Mouse (Mus musculus) heart, embryonic 12.5 days (tissue): ENCODE measurements around the gene Rab6b. TPM values are rescaled to one million over a fixed set of nuclear protein-coding genes. Genes with fewer than 3 reads are reported as not detected.
A peak's percentile ranks its signal among the peaks of the same experiment; 100 is the strongest.

Source experiments
- ATAC-seq: fragments of 200-750 bp; cut with Nextera tagmentation; 2 replicates; pipeline ENCODE4 v1.8.0; 2017; ENCODE audit warnings: moderate TSS enrichment, moderate library complexity; ENCODE audit not compliant: insufficient number of reproducible peaks, low FRiP score
- H3K27ac ChIP-seq: fragments of 300-500 bp; sonication (generic); 2 replicates; pipeline ENCODE4 v1.5.1; 2016; ENCODE audit warnings: mild to moderate bottlenecking, moderate library complexity; ENCODE audit not compliant: poor library complexity, severe bottlenecking
- H3K27me3 ChIP-seq: fragments of 300-500 bp; sonication (generic); replicated peaks from 2 replicates; pipeline ENCODE4 v1.6.1; 2016; ENCODE audit warnings: mild to moderate bottlenecking, moderate library complexity
- H3K36me3 ChIP-seq: fragments of 300-500 bp; sonication (generic); 2 replicates; pipeline ENCODE4 v1.6.1; 2016; ENCODE audit warnings: mild to moderate bottlenecking, moderate library complexity
- H3K4me1 ChIP-seq: fragments of 300-500 bp; sonication (generic); replicated peaks from 2 replicates; pipeline ENCODE4 v1.6.1; 2016; ENCODE audit warnings: mild to moderate bottlenecking
- H3K4me2 ChIP-seq: fragments of 300-500 bp; sonication (generic); 2 replicates; pipeline ENCODE4 v1.6.1; 2016; ENCODE audit warnings: mild to moderate bottlenecking, moderate library complexity
- H3K4me3 ChIP-seq: fragments of 300-500 bp; sonication (generic); 2 replicates; pipeline ENCODE4 v1.5.1; 2016; ENCODE audit warnings: mild to moderate bottlenecking
- H3K9ac ChIP-seq: fragments of 300-500 bp; sonication (generic); 2 replicates; pipeline ENCODE4 v1.6.1; 2016; ENCODE audit warnings: mild to moderate bottlenecking, moderate library complexity
- H3K9me3 ChIP-seq: fragments of 300-500 bp; sonication (generic); replicated peaks from 2 replicates; pipeline ENCODE4 v1.6.1; 2016; ENCODE audit warnings: mild to moderate bottlenecking, moderate library complexity
- WGBS: fragments of 180-500 bp; shearing (Covaris S2); methylation state at CpG from one replicate; pipeline ENCODE4 v1.1.7; 2016; 5-methylcytosine and 5-hydroxymethylcytosine counted together
- polyA plus RNA-seq: library from polyadenylated mRNA; unstranded; fragments of >200 nt; fragmentation: Nextera tagmentation; extraction: Ambion mirVana; gene quantifications from 2 replicates; pipeline ENCODE4 v1.2.1, GENCODE M21; 2016

The Rab6b gene
- polyA plus RNA-seq, result 3.0 and 3.2 TPM in 2 replicates

GRCm38 (mm10) chr9:103111621-103112470 lies at the start of gene Rab6b:
Gene Rab6b, plus strand, starts transcription at chr9:103111787.
- peak; percentile 72 for ATAC-seq

DNA sequence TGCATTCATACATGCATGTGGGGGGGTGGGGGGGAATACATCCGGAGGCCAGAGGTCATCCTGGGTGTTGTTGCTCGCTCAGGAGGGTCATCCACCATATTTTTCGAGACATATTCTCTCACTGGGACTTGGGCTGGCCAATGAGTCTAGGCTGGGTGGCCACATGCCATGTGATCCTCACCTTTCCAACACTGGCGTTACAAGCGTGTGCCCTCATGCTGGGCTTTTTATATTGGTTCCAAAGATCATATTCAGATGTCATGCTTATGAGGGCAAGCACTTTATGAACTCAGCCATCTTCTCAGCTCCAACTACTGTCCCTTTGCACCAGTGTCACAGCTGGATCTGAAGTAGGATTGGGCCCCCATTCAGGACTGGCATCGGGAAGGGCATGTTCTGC lies 48.0 kb upstream of the Rab6b start:
- Histone ChIP-seq H3K27me3 (no peaks in the 10 kb centered on the region), H3K4me3 (no peak overlapping the region), H3K27ac (no peak overlapping the region), H3K36me3 (no peaks in the 10 kb centered on the region), H3K4me1 (no peaks in the 10 kb centered on the region), H3K9me3 (no peaks in the 10 kb centered on the region), H3K9ac (no peak overlapping the region), H3K4me2 (no peak overlapping the region)
- 85% methylated on average over 6 of the region's 6 CpGs for WGBS
- no peak for ATAC-seq

More at GRCm38 (mm10) chr9:103111621-103112470, at the start of gene Rab6b:
- Histone ChIP-seq H3K4me3 (peak within 1 kb of the TSS; percentile 70), H3K27ac (no peak within 1 kb of the TSS), H3K9ac (peak within 1 kb of the TSS; percentile 76), H3K36me3 (no peaks in the 10 kb centered on the region), H3K27me3 (peaks cover 54% of the 10 kb centered on the region), H3K4me2 (peak within 1 kb of the TSS; percentile 82), H3K9me3 (no peaks in the 10 kb centered on the region), H3K4me1 (peaks cover 26% of the 10 kb centered on the region)
- under 1% methylated on average over 53 of the region's 81 CpGs for WGBS

- H3K4me1 ChIP-seq, result no peaks in the 10 kb centered on the region
- H3K9ac ChIP-seq, result no peak overlapping the region
- H3K9me3 ChIP-seq, result no peaks in the 10 kb centered on the region
- H3K4me3 ChIP-seq, result no peak overlapping the region
- no peaks in the 10 kb centered on the region for H3K27me3 ChIP-seq
- no peak overlapping the region for H3K27ac ChIP-seq
- ATAC-seq, result no peak
- no peaks in the 10 kb centered on the region for H3K36me3 ChIP-seq
- no peak overlapping the region for H3K4me2 ChIP-seq
- WGBS, result 70% methylated on average over 8 of the region's 8 CpGs
These were observed 44.7 kb upstream of the Rab6b start for GRCm38 (mm10) chr9:103066845-103067244.

- 83% methylated on average over 11 of the region's 11 CpGs for WGBS
- no peaks in the 10 kb centered on the region for H3K27me3 ChIP-seq
- ATAC-seq, result no peak
These were observed 43.9 kb upstream of the Rab6b start for GRCm38 (mm10) chr9:103067651-103068050.

GRCm38 (mm10) chr9:103068769-103069168 lies 42.8 kb upstream of the Rab6b start:
- Histone ChIP-seq H3K4me2 (no peak overlapping the region), H3K36me3 (no peaks in the 10 kb centered on the region), H3K27me3 (no peaks in the 10 kb centered on the region), H3K9me3 (no peaks in the 10 kb centered on the region), H3K4me1 (no peaks in the 10 kb centered on the region), H3K27ac (no peak overlapping the region), H3K9ac (no peak overlapping the region), H3K4me3 (no peak overlapping the region)
- 82% methylated on average over 8 of the region's 8 CpGs for WGBS
- no peak for ATAC-seq

More at GRCm38 (mm10) chr9:103067651-103068050, 43.9 kb upstream of the Rab6b start:
- H3K4me1 ChIP-seq, result no peaks in the 10 kb centered on the region
- no peak overlapping the region for H3K4me3 ChIP-seq
- no peak overlapping the region for H3K4me2 ChIP-seq
- H3K9ac ChIP-seq, result no peak overlapping the region
- H3K27ac ChIP-seq, result no peak overlapping the region
- no peaks in the 10 kb centered on the region for H3K36me3 ChIP-seq
- H3K9me3 ChIP-seq, result no peaks in the 10 kb centered on the region

DNA sequence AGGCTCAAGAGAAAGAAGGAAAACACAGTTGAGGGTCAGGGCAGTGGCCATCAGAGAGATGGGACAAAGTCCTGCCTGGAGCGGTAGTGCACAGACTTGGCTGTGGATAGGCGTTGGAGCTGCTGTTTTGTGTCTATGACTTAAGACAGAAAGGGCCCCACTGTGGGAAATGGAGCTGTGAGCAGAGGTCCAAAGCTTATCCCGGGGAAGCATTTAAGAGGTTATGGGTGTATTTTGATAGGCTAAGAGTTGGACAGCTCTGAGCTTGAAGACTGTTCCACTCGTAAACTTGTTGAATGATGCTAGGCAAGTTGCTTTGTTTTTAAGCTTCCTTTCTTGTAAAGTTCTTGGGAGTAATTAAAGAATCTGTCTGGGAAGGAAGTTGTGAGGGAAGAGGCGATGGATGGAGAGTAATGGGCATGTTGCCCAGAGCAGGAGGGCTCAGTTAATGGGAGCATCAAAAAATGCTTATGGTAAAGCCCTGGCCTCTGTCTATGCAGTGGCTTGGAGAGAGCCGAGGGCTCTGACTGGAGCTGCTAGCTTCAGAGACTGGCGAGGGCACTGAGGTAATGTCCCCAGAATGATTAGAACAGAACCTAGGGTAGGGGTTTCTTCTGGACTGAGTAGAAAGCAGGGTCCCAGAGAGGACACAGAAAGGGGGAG lies 39.9 kb upstream of the Rab6b start:
- ATAC-seq, result no peak
- H3K27me3 ChIP-seq, result no peaks in the 10 kb centered on the region

DNA sequence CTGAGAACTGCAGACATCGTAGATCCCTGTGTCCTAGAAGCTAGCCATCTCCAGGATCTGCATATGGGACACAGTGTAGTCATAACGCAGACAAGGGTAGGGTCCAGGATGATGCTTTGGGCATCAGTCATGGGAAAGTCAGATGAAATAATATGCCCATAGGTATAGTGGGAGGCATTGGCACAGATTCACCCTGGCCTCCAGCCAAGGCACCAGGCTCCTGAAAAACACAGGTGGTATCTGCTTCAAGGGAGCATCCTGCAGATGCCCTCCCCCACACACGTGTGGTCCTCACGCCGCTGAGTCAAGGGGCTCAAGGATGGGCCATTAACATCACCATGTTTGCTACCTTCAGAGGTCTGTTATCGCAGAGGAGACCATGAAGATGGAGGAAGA lies 39.4 kb upstream of the Rab6b start:
- no peak for ATAC-seq
- no peak overlapping the region for H3K9ac ChIP-seq
- H3K4me2 ChIP-seq, result no peak overlapping the region
- no peaks in the 10 kb centered on the region for H3K27me3 ChIP-seq
- H3K4me3 ChIP-seq, result no peak overlapping the region
- H3K4me1 ChIP-seq, result 0 out of 2 replicates have a peak, but pooled peaks cover under 1% of the 10 kb centered on the region
- no peak overlapping the region for H3K27ac ChIP-seq
- H3K9me3 ChIP-seq, result peaks cover 5% of the 10 kb centered on the region; the same call in 1 of the 2 replicates
- peaks cover 6% of the 10 kb centered on the region; the same call in 1 of the 2 replicates for H3K36me3 ChIP-seq
- 83% methylated on average over 6 of the region's 6 CpGs for WGBS

More for the DNA sequence above, 39.9 kb upstream of the Rab6b start:
- Histone ChIP-seq H3K9ac (no peak overlapping the region), H3K9me3 (peaks cover 5% of the 10 kb centered on the region; the same call in 1 of the 2 replicates), H3K4me1 (no peaks in the 10 kb centered on the region), H3K4me2 (no peak overlapping the region), H3K27ac (no peak overlapping the region), H3K4me3 (no peak overlapping the region), H3K36me3 (peaks cover 6% of the 10 kb centered on the region; the same call in 1 of the 2 replicates)
- 60% methylated on average over 7 of the region's 7 CpGs for WGBS

GRCm38 (mm10) chr9:103072926-103073515 lies 38.6 kb upstream of the Rab6b start:
- Histone ChIP-seq H3K4me2 (no peak overlapping the region), H3K27ac (no peak overlapping the region), H3K4me1 (0 out of 2 replicates have a peak, but pooled peaks cover 5% of the 10 kb centered on the region), H3K9me3 (peaks cover 5% of the 10 kb centered on the region; the same call in 1 of the 2 replicates), H3K27me3 (no peaks in the 10 kb centered on the region), H3K36me3 (peaks cover 6% of the 10 kb centered on the region; the same call in 1 of the 2 replicates), H3K9ac (no peak overlapping the region), H3K4me3 (no peak overlapping the region)
- no peak for ATAC-seq
- WGBS, result 65% methylated on average over 11 of the region's 11 CpGs

DNA sequence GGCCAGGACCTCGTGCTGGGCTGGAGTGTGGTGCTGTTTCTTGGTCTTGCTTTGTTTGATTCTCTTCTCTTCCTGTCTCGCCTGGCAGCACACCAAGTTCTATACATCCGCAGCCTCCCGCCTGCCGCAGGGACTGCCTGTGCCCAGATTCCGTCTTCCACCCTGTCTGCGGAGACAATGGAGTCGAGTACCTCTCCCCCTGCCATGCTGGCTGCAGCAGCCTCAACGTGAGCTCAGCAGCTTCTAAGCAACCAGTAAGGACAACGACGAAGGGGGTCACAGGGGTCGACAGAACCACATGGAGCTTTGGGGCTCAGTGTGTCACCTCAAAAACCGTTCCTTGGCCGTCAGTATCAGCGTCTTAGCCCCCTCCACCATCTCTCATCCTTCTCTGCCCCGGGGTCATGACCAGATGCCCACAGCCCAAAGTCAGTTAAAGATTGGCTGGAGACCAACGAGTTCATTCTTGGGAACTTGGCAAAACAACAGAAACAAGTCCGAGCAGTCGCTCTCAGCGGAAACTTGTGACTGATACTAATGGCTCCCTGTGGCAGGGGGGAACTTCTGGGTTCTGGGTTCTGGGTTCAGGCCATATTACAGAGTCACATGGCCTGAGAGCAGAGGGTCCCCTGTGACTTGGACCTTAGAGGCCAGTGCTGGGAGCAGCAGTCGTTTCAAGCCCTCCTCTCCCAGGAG lies 34.6 kb upstream of the Rab6b start:
- ATAC-seq, result peak; percentile 62
- H3K27ac ChIP-seq, result no peak overlapping the region
- WGBS, result 68% methylated on average over 21 of the region's 21 CpGs

DNA sequence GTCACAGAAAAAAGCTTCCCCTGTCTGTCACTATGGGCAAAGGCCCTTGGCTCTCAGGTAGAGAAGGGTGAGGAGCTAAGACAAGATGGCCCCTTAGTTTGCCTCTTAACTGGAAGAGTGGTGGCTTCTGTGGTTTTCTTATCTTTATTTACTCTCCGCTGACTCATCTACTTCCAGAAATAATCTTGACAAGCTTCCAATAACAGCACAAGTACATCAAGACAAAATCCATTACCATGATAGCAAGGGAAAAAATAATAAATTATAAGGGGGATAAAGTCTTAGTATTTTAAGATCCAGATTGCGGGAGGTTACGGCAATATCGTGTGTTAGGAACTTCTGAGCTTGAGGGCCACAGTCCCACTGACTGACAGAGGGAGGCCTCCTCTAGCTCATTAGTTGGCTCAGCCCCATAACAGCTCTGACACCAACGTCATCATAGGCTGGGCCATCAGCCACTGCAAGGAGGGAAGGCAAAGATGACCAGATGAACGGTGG lies 33.3 kb upstream of the Rab6b start:
- WGBS, result 69% methylated on average over 6 of the region's 6 CpGs
- 0 out of 2 replicates have a peak, but pooled peaks cover 5% of the 10 kb centered on the region for H3K4me1 ChIP-seq
- H3K27ac ChIP-seq, result no peak overlapping the region
- H3K27me3 ChIP-seq, result no peaks in the 10 kb centered on the region
- H3K9me3 ChIP-seq, result peaks cover 5% of the 10 kb centered on the region; the same call in 1 of the 2 replicates
- no peak for ATAC-seq
- no peak overlapping the region for H3K4me2 ChIP-seq
- no peak overlapping the region for H3K4me3 ChIP-seq
- H3K9ac ChIP-seq, result no peak overlapping the region
- H3K36me3 ChIP-seq, result peaks cover 6% of the 10 kb centered on the region; the same call in 1 of the 2 replicates

More for the DNA sequence above, 34.6 kb upstream of the Rab6b start:
- H3K9ac ChIP-seq, result no peak overlapping the region
- no peak overlapping the region for H3K4me2 ChIP-seq
- no peak overlapping the region for H3K4me3 ChIP-seq
- H3K4me1 ChIP-seq, result 0 out of 2 replicates have a peak, but pooled peaks cover 5% of the 10 kb centered on the region
- H3K27me3 ChIP-seq, result no peaks in the 10 kb centered on the region
- peaks cover 5% of the 10 kb centered on the region; the same call in 1 of the 2 replicates for H3K9me3 ChIP-seq
- H3K36me3 ChIP-seq, result peaks cover 6% of the 10 kb centered on the region; the same call in 1 of the 2 replicates
